Mouse (Mus musculus) natural killer cell, adult 2 months (primary cell): ENCODE data around the gene Alx3.

ENCODE experiments used
- DNase-seq, 2 experiments: peaks; one replicate each; pipeline ENCODE4 v3.0.0; 2022; ENCODE audit warnings: low spot score in 2 of 2

Alx3 gene

DNA sequence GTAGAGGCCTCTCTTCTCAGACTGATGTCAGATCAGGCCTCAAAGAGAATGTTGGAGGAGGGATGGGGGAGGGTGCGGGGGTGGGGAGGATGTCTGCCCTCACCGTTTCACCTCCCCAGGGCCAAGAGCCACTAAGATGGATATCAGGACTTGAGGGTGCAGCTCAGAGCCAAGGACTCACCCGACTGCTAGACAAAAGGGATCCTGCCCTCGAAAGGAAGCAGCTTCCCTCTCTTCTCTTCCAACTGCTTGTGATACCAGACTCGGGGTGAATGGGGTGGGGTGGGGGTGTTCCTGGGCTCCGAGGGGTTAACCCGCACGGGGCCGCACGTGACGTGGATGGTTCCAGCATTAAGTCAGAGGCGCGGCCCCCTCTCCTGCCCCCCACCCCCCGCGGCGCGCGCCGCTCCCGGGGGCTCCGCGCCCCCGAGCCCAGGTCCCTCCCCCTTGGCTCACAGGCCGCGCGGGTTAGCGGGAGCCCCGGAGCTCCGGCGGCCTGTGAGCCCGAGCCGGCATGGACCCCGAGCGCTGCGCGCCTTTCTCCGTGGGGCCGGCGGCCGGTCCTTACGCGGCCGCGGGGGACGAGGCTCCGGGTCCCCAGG, at the start of gene Alx3:
Gene Alx3, plus strand, starts transcription at position 370 of the 602 bp plus-strand sequence.
- no peak for DNase-seq

DNA sequence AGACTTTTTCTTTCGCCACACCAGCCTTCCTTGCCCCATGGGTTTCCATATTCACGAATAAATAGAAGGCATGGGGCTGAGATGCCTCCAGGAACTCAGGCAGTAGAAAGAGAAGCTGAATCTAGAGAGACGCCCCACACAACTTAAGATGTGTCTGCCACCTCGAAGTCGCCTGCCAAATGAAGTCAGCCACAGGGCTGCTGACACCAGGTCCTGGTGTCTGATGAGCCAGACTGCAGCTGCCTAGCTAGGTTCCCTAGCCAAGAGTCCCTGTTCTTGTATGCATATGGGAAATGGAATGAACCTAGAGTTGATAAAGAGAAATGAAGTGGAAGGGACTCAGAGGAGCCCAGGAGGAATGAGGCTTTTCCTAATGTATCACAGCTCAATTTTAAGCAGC, 49.6 kb upstream of the Alx3 start:
- no peak for DNase-seq

DNA sequence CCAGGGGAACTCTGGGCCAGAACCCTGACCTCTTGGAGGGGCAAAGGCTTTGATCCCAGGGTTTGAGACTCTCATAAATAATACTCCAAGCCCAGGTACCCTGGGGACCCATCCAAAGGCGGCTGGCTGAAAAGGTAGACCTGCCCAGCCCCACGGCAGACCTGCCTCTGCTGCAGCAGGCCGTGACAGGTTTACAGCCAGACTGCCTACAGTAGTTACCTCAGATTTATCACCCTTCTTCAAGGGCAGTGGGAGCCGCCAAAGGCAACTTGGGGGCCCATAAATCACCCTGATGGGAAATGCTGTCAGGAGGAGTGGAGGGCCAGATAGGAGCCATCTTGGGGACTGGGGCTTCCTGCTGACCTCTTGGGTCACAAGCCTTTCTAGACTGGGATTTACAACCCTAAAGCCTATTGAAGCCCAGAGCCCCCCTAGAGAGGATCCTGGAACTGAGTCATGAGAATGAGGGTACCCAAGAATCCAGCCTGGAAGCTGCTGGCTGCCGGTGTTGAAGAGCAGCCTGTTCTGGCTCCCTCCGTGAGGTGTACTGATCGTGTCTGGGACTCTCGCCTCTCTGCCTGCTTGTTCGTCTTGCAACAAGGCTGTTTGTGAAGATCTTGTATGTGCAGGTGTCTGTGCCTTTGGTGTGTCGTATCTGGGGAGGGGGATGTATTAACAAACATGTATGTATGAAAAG, 49.0 kb upstream of the Alx3 start:
- DNase-seq = no peak

DNA sequence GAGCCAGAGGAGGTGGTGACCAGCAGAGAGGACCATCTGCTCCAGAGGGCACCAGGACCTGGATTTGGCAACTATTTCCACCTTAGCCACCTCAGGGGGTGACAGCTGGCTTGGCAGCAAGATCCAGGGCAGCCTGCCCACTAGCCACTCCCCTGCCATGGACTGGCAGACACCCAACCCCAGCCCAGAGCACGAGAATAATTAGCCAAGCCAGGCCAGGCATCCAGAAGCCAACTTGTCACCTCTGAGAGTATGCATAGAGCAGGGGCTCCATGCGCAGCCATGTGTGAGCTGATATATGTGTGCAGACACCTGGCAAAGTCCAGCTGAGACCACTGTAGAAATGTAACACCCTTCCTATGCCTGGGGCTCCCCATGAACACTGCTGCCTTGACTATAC, 47.9 kb upstream of the Alx3 start:
- DNase-seq = no peak

DNA sequence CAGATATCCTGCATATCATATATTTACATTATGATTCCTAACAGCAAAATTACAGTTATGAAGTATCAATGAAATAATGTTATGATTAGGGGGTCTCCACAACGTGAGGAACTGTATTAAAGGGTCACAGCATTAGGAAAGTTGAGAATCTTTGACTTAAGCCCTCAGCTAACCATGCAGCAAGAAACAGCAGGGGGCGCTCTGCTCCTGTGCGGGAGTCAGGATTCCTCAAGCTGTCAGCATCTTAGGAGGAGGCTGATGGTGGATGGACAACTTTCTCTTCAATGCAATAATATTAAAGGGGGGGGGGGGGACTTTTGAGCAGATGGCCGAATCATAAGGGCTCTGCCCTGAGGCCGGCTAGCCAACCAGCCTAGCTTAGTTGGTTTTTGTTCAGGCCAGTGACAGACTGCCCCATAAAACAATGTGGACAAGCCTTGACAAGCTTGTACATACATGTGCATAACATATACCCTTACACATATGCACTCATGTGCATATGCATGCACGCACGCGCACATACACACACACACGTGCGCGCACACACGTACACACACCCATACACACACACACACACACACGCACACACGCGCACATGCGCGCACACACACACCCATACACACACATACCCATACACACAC, 44.3 kb upstream of the Alx3 start:
- DNase-seq = peak in 1 of 2 experiments; percentile 8

DNA sequence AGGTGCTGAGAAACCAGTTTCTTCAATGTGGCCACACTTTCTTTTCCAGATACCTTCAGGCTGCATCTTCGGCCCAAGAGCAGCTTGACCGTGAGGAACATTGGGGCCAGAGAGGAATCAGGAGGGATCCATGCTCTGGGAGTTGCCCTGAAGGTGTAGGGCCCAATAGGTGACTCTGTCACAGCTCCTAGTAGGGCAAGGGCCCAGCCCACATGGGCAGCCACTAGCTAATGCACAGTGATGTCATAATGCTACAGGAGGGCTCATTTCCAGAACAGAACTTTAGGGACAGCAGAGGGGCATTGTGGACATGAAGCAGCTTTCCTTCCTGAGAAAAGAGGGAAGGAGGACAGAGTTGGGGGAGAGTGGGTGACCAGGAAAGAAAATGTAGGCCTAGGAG, 40.0 kb upstream of the Alx3 start, which contains the start of gene Ubl4b:
Gene Ubl4b, minus strand, starts transcription at position 232 of the 400 bp plus-strand sequence.
- no peak for DNase-seq

DNA sequence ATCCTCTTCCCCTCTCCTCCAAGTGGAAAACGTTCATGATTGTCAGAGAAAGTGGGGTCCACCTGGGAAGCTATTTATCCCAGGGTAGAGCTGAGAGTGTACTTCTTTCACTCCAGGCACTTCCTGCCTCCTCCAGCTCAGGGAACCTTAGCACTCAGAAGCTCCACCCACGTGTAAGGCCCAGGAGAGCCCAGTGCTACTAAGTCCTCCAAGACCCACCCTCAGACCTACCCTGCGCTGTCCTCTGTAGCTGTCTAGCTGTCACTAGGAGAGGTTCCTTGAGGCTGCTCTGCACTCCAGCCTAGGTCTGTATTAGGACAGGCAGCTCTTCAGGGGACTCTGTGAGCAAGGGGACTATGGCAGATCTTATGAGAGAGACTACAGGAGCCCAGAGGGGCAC, 36.1 kb upstream of the Alx3 start:
- DNase-seq = no peak

DNA sequence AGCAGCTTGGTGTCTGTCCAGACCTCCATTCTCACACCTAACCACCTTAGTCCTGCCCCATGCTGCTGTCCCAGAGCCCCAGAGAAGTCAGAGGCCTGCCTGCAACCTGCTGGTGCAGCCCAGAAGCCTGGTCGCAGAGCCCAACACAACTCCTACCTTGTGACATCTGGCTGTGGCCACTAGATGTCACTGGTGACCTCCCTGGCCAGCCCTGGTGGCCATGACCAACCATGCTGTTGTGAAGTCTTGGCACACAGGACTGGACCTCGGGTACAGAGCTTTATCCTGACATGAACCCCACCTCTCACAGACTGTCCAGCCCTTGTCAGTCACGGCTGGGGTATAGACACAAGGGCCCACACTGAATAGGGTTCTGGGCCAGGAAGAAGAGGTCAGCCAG, 35.6 kb upstream of the Alx3 start:
- peak; percentile 23 to 37 for DNase-seq

DNA sequence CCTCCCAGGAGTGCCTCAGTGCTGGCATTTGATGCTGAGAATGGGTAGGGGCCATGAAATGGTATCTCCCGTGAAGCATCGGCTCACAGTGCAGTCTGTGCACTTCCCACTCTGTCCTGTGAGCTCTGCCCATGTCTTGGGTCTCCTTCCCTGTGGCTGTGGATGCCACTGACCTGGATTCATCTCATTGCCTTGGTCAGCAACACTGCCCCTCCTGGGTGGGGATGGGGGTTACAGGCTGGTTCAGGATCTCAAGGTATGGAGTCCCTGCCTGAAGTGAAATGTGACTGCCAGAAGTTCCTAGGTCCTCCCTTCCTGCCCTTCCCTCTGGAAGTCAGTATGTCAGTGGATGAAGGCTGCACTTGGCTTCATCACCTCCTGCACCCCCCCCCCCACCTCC, 32.7 kb upstream of the Alx3 start:
- no peak for DNase-seq

DNA sequence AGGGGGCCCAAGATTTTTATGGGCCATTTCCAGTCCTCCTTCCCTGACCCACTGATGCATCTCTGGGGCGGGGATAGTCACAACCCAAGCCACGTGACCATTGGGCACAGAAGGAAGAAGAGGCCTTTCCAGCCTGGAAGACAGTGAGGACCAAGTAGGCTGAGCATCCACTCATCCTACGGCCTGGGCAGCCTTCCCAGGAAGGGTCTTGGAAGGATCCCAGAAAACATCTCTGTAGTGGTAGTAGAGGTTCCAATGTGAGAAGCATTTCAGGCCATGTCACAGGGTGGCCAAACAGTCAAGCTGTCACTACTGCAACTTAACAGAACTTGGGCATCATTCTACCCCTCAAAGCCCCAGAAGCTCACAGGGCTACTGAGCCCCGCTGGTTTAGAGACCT, 32.2 kb upstream of the Alx3 start:
- no peak for DNase-seq

DNA sequence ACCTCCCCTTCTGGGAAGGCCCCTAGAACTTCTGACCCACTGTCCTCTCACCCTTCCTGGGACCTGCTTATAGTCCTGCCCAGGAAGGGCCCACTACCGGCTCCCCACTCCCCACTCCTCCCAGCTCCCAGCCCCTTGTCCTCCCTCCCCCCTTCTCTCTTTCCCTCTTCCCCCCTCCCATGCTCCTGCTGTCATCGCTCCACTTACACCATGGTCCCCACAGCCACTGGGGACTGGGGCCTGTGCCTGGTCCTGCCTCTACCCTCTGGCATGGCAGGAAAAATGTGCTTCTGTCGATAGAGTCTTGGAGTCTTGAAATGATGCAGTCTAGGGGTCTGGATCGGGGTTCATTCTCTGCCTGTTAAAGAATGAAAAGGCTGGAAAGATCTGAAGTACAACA, 31.0 kb upstream of the Alx3 start:
- no peak for DNase-seq

DNA sequence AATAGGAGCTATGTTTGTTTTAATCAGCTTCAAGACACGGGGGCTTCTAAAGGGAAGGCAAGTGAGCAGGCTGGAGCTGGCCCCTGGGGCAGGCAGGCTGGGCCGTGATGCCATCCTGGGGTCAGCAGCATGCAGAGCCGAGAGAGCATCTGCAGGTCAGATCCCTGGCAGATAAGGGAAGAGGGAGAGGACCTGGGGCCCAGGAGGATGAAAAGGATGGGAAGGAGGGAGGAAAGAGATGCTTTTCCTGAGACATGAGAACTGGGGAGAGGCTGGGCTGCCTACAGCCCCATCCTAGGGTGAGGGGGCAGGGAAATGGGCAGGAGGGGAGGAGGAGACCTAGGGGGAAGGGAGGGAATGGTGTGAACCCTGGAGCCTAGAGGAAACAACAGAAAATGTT, 29.5 kb upstream of the Alx3 start:
- DNase-seq = no peak

DNA sequence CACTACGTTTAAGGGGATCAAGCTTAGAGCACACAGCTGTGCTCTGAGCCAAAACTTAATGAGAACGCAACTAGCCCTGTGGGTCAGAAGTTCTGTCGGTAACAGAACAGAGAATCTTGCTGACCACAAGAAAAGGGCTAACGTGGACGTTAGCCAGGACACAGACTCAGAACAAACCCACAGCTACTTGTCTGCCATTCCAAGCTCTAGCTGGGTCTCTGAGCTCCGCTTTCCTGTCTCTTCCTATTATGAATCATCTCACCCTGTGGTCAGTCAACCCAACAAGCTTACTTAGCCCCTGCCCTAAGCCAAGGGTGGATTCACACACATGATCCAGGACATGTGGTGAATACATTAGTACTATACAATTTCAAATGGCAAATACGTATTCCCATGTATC, 27.1 kb upstream of the Alx3 start:
- DNase-seq = no peak

DNA sequence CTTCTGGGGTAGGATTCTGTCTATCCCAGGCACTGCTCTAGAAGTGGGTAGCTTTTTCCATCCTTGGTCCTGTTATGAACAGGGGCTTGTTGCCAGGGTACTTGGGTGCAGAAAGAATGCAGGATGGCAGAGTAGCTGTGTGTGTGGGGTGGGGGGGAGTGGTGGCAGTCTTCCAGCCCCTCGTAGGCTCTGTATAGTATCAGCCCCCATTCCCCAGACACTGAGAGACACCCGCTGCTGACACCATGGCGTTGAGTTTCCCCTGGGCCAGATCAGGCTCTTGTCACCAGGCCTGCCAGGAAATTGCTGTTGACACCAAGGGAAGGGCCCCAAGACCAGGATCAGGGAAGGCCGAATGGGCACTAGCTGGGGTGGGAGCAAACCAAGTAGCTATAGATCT, 26.1 kb upstream of the Alx3 start:
- DNase-seq = no peak

DNA sequence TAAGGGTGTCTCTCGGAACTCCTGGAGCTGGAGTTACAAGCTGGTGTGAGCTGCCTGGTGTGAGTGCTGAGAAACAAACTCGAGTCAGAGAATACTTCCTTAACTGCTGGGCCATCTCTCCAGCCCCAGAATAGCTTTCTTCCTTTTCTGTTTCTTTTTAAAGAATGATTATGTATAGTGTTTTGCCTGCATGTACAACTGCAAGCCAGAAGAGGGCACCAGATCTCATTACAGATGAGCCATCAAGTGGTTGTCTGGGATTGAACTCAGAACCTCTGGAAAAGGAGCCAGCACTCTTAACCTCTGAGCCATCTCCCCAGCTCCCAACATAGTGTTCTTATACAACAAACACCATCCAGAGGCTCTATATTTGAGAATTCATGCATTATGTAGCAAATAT, 23.6 kb upstream of the Alx3 start:
- no peak for DNase-seq

DNA sequence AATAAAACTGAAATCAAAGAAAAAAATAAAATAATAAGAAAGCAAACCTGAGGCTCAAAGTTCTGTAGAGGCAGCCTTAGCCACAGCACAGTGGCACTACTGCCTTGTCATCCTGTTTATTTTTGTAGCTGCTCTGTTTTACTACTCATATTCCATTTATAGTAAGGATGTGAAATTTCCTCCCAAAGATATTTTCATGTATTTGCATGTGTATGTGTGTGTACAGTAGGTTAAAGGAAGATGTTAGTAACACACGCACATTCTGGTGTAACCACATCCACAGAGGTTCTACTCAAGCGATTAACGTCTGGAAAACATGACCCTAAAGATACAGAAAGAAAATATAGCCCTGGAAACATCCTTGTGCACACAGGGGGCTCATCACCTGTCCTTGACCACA, 18.0 kb upstream of the Alx3 start:
- no peak for DNase-seq

DNA sequence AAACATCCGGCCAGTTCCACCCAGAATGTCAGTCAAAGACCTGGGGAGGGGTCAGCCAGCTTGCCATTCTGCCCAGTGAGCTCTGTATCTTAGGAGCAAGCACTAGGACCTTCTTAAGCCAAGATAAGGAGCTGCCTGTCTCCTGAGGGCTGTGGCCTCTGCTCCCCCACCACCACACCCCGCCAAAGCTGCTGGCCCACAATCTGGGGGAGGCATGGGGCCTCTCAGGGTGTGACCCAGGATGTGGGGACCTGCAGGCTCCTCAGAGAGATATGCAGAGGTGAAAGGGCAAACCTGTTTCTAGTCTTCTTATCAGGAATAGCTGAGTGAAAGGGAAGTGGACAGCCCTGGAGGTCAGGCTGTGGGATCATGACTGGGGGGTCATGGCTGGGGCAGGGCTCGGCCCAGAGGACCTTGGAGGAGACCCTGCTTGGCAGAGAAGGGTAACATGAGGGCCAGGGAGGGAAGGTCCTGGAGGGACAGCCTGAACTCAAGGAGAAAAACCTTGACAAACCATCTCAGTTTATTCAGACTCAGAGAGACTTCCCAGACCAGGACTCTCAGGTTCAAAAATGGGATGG, 16.9 kb upstream of the Alx3 start:
- no peak for DNase-seq

DNA sequence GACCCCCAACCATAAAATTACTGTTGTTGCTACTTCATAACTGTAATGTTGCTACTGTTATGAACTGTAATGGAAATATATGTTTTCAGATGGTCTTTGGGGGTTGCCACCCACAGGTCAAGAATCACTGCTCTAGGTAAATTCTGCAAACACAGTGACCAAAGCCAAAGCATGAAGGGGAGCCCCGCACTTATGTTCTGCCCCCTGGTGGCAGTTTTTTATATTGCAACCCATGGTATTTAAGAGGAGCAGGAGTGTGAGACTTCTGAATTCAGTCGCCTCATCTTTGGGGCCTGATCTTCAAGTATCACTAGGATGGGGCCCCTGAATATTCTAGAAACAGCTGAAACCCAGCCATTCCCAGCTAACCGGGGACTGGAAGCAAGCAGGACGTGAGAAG, 15.4 kb upstream of the Alx3 start:
- DNase-seq = peak; percentile 45 to 49

DNA sequence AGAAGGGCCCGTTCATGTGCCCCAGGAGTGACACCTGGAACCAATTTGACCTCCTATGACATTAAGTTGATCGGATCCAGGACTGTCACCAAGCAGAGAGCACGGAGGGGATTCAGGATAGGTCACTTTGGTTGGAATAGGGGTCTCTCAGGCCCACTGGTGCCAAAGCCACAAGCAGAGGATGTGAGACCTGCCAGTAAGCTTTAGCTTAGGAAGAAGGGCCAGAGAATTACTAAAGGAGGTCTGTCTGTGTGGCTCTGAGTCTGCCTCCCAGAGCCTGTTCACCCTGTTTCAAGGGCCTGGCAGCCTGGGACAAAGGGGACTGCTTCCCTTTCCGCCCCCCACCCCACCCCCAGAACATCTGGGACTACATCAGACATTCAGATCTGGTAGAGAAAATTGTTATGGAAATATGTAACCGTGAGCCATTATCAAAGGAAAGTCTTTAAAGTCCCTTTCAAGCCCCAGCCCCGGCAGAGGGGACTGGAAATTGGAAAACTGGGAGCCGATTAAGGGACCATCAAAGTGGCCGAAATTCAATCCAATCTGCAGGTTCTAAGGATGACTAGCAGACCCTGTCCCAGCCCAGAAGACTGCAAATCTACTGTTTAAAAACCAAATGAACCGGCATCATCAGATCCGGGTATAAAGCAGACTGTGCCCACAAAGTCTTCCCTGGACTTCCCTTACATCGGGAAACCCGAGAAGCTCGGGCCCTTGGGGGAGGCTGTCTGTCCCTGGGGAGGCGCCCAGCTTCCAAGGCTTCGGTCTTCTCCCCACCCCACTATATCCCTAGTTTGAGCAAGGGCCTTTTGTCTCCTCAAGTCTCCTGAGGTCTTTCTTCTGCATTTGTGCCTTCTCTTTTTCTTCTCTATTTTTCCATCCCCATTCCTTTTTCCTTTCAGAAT, 13.5 kb upstream of the Alx3 start:
- DNase-seq = no peak

DNA sequence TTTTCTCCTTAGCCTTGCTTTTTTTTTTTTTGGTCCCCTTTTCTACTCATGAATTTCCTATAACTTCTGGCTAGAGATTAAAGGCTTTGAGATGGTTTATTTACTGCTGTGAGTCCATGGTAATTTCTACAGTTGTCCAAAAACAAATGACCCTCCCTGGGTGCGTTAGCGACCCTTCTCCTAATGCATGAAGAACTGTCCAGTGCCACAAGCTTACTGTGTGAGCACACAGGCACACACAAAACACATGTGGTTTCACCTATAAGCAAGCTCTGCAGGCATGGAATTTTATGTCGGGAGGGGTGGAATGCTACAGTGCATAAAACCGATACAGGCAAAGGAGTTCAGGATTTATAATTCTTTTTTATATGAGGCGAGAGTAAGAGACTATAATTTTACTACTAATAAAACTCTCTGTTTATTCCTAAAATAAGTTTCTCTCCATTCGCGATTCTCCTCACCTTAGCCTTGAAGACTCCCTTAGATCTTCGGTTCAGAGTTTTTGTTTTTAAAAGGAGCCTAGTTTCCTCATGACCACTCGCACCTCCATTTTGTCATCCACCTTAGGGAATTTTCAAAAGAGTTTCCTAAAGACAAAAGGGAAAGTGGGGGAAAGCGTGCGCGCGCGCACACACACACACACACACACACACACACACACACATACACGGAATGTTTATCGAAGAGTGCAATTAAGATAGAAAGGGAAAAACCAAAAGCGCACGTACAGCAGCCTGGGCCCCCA, 12.5 kb upstream of the Alx3 start:
- no peak for DNase-seq
